Mouse (Mus musculus): Measurements from ENCODE around the gene Ly6c2. TPM values are rescaled to one million over a fixed set of nuclear protein-coding genes. Genes with fewer than 3 reads are reported as not detected.

Ly6c2 gene
- total RNA-seq, 4 experiments from 2014 or later, result 1.5 to 3.8 (median 2.2) TPM

Other genes with a start within 250 kb of the Ly6c2 start
- under 1 TPM in 3 of 4 experiments, not detected in 1; 0.21 to 0.30 (median 0.27) TPM for gene 2010109I03Rik, start 214.9 kb downstream of the Ly6c2 start, total RNA-seq (2022)
- gene Ly6i, start 128.5 kb downstream of the Ly6c2 start, total RNA-seq (2022), result not detected
- gene Ly6a, start 113.9 kb downstream of the Ly6c2 start, total RNA-seq (2022), result 10 to 100 TPM; 25.1 to 31.7 (median 26.5) TPM
- gene Ly6c1, start 63.1 kb downstream of the Ly6c2 start, total RNA-seq (2022), result 10 to 100 TPM; 58.5 to 66.5 (median 64.9) TPM
- gene Ly6g, start 43.3 kb upstream of the Ly6c2 start, total RNA-seq (2022), result not detected
- gene BC025446, start 104.4 kb upstream of the Ly6c2 start, total RNA-seq (2022), result not detected
- not detected for gene Ly6f, start 156.5 kb upstream of the Ly6c2 start, total RNA-seq (2022)